Mouse (Mus musculus): ENCODE data around the gene Rnaset2b.
"Not testable (repeated sequence)": the region's sequence is repeated elsewhere in the genome, so short reads cannot be mapped to it uniquely, and the experiment has no call there.

DNA sequence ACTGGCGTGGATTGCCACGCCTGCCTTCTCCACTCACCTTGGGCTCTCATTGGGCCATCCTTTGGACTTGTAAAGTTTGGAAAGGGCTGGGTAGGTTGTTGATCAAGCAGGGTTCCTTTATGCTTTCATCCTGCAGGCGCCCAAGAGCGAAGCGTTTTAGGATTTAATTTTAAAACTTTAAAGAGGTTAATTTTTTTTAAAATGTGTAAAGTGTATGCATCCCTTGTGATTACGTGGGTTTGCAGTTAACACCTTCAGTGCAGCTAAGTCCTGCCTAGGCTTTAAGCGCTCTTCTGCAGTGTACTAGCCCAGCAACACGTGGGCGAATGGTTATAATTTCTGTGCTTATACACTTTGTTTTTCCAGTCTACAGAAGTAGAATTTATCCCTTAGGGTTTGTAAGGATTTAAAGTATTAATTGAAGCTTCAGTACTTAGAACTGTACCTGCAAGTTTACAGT, 21.6 kb upstream of the Rnaset2b start:
- TF ChIP-seq POLR2A (IDR thresholded peaks at IDR 0.05; ENCODE audit: insufficient read depth, low read length); EP300 (IDR thresholded peaks at IDR 0.05; ENCODE audit: insufficient read depth, low read depth, low read length); CTCF (IDR thresholded peaks at IDR 0.05; ENCODE audit: low read depth, low read length): not testable (repeated sequence)

All from ES-Bruce4 (cell line).